Mouse (Mus musculus) T-helper 2 cell (primary cell): ENCODE data around the gene Slain1.

Experiments
- in situ Hi-C: fragments of 300-600 bp; cut with MboI, MseI; formaldehyde crosslinking; loops from one replicate; pipeline ENCODE4 v1.15.1; 2025; ENCODE audit warnings: high pct_unique_total_duplicates

The Slain1 gene

GRCm38 (mm10) chr14:103666347-103666954, 16.4 kb downstream of the Slain1 start:
- in situ Hi-C loops, result no loop called here

GRCm38 (mm10) chr14:103667036-103667435, 17.0 kb downstream of the Slain1 start:
- in situ Hi-C loops, result no loop called here

- in situ Hi-C loops, result no loop called here
Observed at GRCm38 (mm10) chr14:103679395-103680217, 29.6 kb downstream of the Slain1 start.

GRCm38 (mm10) chr14:103680285-103680819, 30.3 kb downstream of the Slain1 start:
- in situ Hi-C loops, result no loop called here

GRCm38 (mm10) chr14:103682633-103683390, 32.8 kb downstream of the Slain1 start:
- in situ Hi-C loops, result no loop called here

- in situ Hi-C loops, result no loop called here
Observed at GRCm38 (mm10) chr14:103686994-103687393, 37.0 kb downstream of the Slain1 start.

GRCm38 (mm10) chr14:103694295-103694694, 44.3 kb downstream of the Slain1 start:
- in situ Hi-C loops, result no loop called here

- in situ Hi-C loops, result loop anchor here (5.0 kb wide), 2 partner anchors 63 to 143 kb away; no protein-coding TSS in a partner anchor
Observed at GRCm38 (mm10) chr14:103695620-103696019, 45.6 kb downstream of the Slain1 start.

GRCm38 (mm10) chr14:103697101-103697500, 47.1 kb downstream of the Slain1 start:
- in situ Hi-C loops, result loop anchor here (5.0 kb wide), 2 partner anchors 65 to 145 kb away; no protein-coding TSS in a partner anchor

GRCm38 (mm10) chr14:103699308-103699707, 49.3 kb downstream of the Slain1 start:
- in situ Hi-C loops, result loop anchor here (5.0 kb wide), 2 partner anchors 67 to 147 kb away; no protein-coding TSS in a partner anchor

GRCm38 (mm10) chr14:103702516-103702915, 52.5 kb downstream of the Slain1 start:
- in situ Hi-C loops, result no loop called here

- in situ Hi-C loops, result no loop called here
Observed at GRCm38 (mm10) chr14:103704771-103705170, 54.7 kb downstream of the Slain1 start.

GRCm38 (mm10) chr14:103706347-103706746, 56.3 kb downstream of the Slain1 start:
- in situ Hi-C loops, result no loop called here

- in situ Hi-C loops, result no loop called here
Observed at GRCm38 (mm10) chr14:103708601-103709000, 58.6 kb downstream of the Slain1 start.

GRCm38 (mm10) chr14:103709261-103709660, 59.2 kb downstream of the Slain1 start:
- in situ Hi-C loops, result no loop called here

- in situ Hi-C loops, result no loop called here
Observed at GRCm38 (mm10) chr14:103712986-103713385, 63.0 kb downstream of the Slain1 start.

- in situ Hi-C loops, result no loop called here
Observed at GRCm38 (mm10) chr14:103717516-103717915, 67.5 kb downstream of the Slain1 start.

GRCm38 (mm10) chr14:103717979-103718378, 68.0 kb downstream of the Slain1 start:
- in situ Hi-C loops, result no loop called here

- in situ Hi-C loops, result no loop called here
Observed at GRCm38 (mm10) chr14:103718393-103718792, 68.4 kb downstream of the Slain1 start.

GRCm38 (mm10) chr14:103718836-103719575, 69.0 kb downstream of the Slain1 start:
- in situ Hi-C loops, result no loop called here

GRCm38 (mm10) chr14:103720163-103720562, 70.1 kb downstream of the Slain1 start:
- in situ Hi-C loops, result loop anchor here (10.0 kb wide), 1 partner anchor 195 kb away; no protein-coding TSS in a partner anchor
